In genomic region chr9:34732507-34732906, GRCm38 (mm10) we compare ENCODE assay signal across 14 mouse cellular contexts.
"Had no signal": no experiment of that assay in that cellular context is flagged by ENCODE, and none has a peak within 500 bp of the region (broad histone marks: within the 10 kb centered on the region; RNA-seq: fewer than 3 reads in every experiment).

No protein-coding gene starts in this region.

- ATAC-seq: liver, embryonic 12.5 days; midbrain, embryonic 15.5 days had no signal

- H3K4me2 ChIP-seq: limb, embryonic 15.5 days; liver, embryonic 12.5 days; lung, embryonic 14.5 days; midbrain, embryonic 11.5 days; midbrain, embryonic 15.5 days; neural tube, embryonic 12.5 days had no signal

- H3K4me1 ChIP-seq: limb, embryonic 15.5 days; liver, embryonic 12.5 days; megakaryocyte, embryonic 14.5 days; neural tube, embryonic 12.5 days had no signal

- H3K4me3 ChIP-seq: limb, embryonic 15.5 days; liver, embryonic 12.5 days; megakaryocyte, embryonic 14.5 days; midbrain, embryonic 15.5 days; neural tube, embryonic 12.5 days had no signal

- DNase-seq: kidney, postnatal 36 days; layer of hippocampus, adult 9-11 months; layer of hippocampus, postnatal 36 days; lung, embryonic 14.5 days; lung, postnatal 10 days; thymus, postnatal 4 days had no signal

- H3K9ac ChIP-seq: limb, embryonic 15.5 days; liver, embryonic 12.5 days; lung, embryonic 14.5 days; midbrain, embryonic 15.5 days; neural tube, embryonic 12.5 days had no signal

- H3K36me3 ChIP-seq: limb, embryonic 15.5 days; liver, embryonic 12.5 days; midbrain, embryonic 15.5 days; neural tube, embryonic 12.5 days had no signal

- H3K27me3 ChIP-seq: limb, embryonic 15.5 days; liver, embryonic 12.5 days; megakaryocyte, embryonic 14.5 days; midbrain, embryonic 15.5 days had no signal

- H3K9me3 ChIP-seq: limb, embryonic 15.5 days; liver, embryonic 12.5 days; megakaryocyte, embryonic 14.5 days; midbrain, embryonic 15.5 days; neural tube, embryonic 12.5 days had no signal

- H3K27ac ChIP-seq: limb, embryonic 15.5 days; liver, embryonic 12.5 days; macrophage; midbrain, embryonic 15.5 days; neural tube, embryonic 12.5 days; stomach, postnatal 0 days had no signal
